Mouse (Mus musculus) stomach, postnatal 0 days (tissue): ENCODE results near the gene Ang.

ENCODE experiments used
- CTCF ChIP-seq: IDR thresholded peaks from 2 replicates; pipeline ENCODE4 v1.5.1; 2016; ENCODE audit warnings: antibody characterized with exemption, low read depth, mild to moderate bottlenecking, moderate library complexity
- EP300 ChIP-seq: optimal IDR thresholded peaks from 2 replicates; pipeline ENCODE3; 2016; ENCODE audit warnings: antibody characterized with exemption

- TF ChIP-seq CTCF (no peak), EP300 (no peak)
These were observed 39.5 kb downstream of the Ang start for GRCm38 (mm10) chr14:51130315-51130940.
